Mouse (Mus musculus) spleen, adult 2 months (tissue): ENCODE data around the gene Map2k1.

Source experiments
- CTCF ChIP-seq: fragments of 200-500 bp; IDR thresholded peaks from 2 replicates; pipeline ENCODE4 v1.5.1; 2011; ENCODE audit warnings: mild to moderate bottlenecking, inconsistent platforms; ENCODE audit not compliant: insufficient read depth, insufficient read length, insufficient replicate concordance; ENCODE audit errors: extremely low read depth
- POLR2A ChIP-seq: fragments of 200-500 bp; IDR thresholded peaks from 2 replicates; pipeline ENCODE4 v1.6.1; 2011; ENCODE audit warnings: low read depth, low read length, inconsistent platforms

- TF ChIP-seq POLR2A (no peak), CTCF (no peak)
Measured at GRCm38 (mm10) chr9:64236056-64236455, 17.4 kb downstream of the Map2k1 start.
